Mouse (Mus musculus) embryo, embryonic 9.5 days (tissue): ENCODE data around the gene Ush2a.

Experiments
- DNase-seq: peaks from one replicate; pipeline ENCODE4 v3.0.0-alpha.2; 2017; ENCODE audit errors: extremely low spot score

Ush2a gene

DNA sequence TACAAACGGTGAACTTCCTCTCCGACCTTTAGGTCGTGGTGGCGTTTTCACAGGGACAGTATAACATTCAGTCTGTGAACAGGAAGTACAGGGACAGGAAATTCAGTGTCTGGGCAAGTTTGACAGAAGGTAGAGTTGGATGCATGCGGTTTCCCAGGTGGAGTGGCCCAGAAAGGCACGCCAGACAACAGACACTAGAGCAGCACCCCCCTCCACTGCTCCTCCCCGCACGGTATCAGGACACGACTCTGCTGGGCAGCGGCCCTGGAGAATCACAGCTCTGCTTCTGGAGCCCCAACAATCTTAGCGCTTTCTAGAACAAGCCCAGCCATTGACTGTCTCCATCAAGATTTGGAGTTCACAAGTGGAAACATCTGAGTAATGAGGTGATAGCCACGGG lies 406.7 kb downstream of the Ush2a start:
- no peak for DNase-seq

DNA sequence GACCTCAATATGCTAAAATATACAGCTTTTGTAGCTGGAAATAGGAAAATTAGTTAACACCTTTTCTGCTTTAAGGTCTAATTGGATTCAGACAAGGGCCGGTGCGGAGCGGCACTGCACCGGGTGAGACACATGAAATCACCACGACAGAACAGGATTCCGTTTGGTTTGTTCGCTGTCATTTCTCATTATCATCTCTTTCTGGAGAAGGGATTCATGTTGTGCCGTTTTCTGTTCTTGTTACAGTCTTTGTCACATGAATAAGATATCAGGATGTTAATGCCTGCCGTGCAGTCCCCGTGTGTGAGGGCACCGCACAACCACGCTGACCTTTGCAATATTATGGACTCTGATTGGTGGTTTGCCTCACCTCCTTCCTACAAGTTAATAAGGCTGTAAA lies 411.0 kb downstream of the Ush2a start:
- no peak for DNase-seq

DNA sequence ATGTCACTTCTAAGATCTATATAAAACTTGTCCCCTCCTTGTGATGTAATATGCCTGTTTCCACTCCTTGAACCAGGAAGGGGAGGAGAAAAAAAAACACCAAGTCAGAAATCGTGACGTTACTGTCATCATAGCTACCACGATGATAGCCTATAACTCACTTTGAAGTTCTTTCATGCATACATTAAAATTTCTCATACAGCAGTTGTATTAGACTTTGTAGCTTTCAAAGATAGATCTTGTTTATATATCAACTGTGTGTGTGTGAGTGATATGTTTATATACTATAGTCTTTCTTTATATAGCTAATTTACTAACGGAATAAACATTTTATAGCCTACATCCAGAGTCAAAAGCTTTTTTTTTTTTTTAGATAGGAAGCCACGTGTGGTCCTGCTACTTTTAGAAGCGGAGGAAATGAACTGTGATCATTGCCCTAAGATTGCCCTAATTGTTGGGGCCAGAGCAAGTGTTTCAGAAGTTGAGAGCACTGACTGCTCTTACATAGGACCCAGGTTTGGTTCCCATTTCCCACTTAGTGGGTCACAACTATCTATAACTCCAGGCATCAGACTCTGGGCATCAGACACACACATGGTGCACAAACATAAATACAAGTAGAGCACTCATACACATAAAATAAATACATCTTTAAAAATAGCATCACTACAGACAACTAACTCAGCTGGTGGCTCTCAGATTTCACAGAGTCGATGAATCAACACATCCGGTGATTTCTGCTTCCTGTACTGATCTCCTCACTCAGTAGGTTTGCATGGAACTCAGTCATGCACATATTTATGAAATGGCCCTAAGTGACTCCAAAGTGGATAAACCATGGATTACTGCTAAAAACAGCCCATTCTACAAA lies 413.1 kb downstream of the Ush2a start:
- no peak for DNase-seq

DNA sequence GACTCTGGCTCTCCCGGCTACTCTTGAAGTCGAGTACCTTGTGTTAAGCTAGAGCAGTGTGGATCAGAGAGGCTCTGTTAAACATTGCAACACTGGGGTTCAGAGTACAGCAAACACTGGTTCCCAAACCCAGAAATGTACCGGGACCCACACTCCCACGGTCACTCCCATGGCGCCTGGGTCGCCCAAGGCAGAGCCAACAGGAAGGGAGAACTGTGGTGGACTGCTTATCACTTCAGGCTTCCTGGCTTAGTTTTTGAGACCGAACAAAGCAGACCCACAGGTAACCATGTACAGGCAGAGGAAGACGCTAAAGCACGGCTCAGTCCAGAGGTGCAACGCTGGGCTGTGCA lies 413.7 kb downstream of the Ush2a start:
- DNase-seq: no peak

DNA sequence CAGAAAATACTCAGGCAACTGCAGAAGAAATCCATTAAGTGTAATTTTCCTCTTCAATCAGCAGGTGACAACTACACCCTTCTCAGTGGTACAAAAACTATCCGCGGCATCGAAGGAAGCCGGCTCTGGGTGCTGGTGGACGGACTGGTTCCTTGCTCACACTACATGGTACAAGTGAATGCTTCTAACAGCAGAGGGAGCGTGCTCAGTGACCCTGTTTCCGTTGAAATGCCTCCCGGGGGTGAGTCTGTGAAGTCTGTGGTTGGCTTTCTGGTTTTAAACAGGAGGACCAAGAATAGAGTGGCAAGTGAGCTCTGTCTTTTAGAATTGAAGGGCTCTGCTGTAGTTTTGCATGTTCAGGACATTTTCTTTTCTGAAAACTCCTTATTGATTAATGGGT lies 416.4 kb downstream of the Ush2a start:
- peak; percentile 6 for DNase-seq

DNA sequence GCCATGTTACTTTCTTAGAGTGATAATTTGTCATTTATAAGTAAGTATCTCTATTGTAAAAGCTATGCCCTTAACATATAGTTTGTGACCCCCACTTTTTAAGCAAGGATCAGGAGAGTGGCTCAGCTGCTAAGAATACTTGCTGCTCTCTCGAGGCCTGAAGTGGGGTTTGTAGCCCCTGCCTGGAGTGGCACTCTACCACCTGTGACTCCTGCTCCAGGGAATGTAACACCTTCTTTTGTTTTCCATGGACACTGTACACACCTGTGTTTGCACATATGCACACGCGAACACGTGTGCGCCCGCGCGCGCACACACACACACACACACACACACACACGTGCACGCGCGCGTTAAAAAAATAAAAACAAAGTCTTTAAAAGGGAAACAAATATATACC lies 424.5 kb downstream of the Ush2a start:
- DNase-seq: no peak

DNA sequence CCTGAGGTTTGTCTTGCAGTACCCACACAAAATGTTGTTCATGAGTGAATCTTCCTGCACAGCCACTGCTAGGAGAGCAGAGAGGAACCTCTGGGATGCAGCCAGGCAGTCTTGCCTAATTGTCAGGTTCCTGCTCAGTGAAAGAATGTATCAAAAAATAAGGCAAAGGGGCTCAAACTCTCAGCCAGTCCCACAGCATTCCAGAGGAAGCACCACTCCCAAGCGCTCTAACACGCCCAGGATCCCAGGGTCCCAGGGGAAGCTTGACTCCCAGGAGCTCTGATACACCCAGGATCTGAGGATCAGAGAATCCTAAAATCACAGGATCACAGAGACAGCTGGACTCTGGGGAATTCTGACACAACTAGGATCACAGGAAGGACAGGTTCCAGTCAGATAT lies 434.5 kb downstream of the Ush2a start:
- no peak for DNase-seq

DNA sequence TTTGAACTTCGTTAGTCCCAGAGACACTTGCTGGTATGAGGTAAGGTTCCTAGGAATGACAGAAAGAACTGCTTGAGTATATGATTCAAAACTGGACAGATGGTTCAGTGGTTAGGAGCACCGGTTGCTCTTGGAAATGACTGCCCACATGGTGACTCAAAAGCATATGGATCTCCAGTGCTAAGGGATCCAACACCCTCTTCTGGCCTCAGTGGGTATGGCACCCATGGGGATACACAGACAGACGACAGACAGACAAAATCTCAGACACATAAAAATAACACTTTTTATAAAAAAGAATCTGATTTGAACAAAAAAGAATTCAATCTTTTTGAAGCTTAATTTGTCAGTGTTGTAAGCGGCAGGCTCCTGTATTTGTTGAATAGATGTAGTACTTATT lies 446.4 kb downstream of the Ush2a start:
- no peak for DNase-seq

DNA sequence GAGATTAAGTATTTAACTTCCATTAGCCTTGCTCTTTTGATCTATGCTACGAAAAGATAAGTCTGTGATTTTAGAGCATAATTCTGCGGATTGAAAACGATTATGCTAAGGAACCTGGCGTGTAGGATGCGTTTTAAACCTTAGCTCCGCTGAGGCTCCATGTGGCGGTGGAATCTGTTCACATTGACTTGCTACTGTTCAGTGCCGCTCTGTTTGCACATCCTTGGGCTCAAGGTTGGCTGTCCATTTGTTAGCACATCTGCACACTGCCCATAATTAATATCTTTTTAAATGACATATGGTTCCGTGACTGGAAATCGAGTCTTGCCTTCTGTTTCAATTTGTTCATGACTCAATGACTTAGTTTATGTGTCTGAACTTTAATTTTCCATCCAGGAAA lies 446.9 kb downstream of the Ush2a start:
- no peak for DNase-seq

DNA sequence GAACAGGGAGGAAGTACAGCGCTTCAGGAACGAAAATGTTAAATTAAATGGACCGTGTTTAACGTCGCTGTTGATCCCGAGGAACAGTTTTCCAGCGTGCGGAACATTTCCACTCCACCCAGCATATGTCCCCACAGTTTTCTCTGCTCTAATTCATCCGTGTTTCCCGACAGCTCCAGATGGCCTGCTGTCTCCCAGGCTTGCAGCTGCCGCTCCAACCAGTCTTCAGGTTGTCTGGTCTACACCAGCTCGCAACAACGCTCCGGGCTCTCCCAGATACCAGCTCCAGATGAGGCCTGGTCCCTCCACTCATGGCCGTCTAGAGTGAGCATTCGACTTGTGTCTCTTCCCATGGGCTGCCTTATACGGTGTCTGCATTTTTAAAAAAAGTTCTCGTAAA lies 452.3 kb downstream of the Ush2a start:
- no peak for DNase-seq

DNA sequence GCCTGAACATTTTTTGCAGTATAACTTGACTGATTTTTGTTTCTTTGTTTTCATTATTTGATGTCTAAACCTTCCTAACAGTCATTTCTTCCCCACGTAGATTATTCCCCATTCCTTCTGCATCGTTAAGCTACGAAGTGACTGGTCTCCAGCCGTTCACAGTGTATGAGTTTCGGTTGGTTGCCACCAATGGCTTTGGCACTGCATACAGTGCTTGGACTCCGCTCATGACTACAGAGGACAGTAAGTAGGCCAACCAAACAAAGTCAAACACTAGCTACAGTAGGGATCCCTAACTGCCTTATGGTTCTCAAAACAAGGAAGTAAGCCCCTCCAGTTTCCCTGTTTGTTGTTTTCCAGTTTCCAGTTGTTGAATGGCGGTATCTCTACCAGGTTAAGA lies 453.1 kb downstream of the Ush2a start:
- DNase-seq: no peak

DNA sequence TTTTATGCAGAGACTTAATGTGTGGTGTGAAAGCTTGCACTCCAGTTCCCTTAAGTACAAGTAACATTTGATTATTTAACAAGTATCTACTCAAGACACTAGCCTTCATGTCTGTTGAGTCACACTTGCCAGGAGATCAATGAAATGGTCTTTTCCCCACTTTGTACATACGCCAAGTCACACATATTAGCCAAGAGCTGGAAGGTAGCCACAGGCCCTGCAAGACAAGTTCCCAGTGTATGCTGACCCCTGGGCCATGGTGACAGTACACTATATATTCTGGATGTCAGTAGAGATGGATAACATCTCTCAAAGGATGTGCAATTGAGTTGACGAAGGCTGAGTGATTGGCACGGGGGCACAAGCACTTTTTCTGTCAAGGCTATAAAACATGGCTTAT lies 455.1 kb downstream of the Ush2a start:
- DNase-seq: no peak

DNA sequence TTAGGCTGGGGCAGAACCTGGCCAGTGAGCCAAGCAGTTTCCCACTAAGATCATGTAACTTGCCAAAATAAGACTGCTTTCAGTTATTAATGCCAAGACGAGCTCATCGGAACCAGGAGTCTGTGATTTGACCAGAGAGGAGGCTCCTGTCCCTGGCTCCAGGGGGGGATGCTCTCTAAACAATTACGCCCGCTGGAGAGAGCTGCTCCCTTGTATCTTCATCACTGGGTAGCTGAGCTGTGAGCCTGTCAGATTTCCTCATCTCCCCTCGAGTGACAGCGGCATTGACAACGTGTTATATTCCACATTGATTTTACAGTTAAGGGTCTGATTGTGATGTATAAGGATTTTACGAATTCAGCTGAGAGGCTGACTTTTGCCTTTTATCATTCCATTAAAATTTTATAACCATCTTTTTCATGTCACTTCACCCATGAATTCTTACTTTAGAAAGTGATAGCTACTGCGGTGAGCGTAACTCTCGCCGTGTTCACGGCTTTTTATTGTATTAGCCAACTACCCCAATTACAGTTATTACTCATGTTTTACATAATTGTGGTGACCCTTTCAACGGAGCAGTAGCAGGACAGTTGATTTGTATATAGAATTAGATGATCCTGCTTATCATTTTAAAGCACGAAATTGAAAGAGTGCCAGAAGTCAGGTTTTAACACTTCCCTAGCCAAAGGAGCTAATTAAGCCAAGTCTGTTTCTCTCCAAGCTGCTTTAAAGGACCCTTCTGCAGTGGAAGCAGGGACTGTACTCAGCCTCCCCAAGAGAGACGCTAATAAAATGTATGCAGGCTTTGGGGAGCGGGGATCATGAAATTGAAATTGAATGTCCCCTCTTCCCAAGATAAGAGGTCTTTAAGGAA lies 463.5 kb downstream of the Ush2a start:
- no peak for DNase-seq

DNA sequence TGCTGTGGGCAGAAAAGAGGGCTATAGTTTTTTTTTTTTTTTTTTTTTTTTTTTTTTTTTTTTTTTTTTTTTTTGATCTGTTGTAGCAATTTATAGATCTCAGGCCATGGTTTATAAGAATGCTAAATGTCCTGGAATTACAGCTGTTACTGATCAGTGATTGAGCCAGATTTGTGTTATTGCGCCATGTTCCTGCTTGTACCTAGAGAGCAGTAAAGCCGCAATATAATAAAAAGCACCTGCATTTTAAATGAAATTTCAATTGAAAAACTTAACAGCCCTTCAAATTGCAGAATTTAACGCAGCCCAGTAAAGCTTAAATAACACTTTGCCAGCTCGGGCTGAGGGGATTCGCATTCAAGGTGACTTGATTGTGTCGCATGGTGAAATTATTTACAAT lies 465.1 kb downstream of the Ush2a start:
- no peak for DNase-seq

DNA sequence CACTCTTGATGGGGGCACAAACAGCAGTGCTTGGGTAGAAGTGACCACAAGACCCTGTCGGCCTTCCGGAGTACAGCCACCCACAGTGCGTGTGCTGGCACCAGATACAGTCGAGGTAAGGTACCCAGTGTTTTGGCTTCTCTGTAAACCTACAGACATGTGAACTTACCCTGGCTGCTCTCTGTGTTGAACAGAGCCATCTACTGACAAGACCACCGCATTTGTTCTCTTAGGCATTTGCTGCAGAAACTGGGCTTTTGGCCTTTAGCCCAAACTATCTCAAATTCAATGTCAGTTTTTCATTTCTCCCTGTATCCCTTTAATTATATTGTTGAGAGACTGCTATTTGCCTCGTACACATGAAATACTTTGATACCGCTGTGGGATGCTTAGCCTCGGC lies 466.8 kb downstream of the Ush2a start:
- no peak for DNase-seq

DNA sequence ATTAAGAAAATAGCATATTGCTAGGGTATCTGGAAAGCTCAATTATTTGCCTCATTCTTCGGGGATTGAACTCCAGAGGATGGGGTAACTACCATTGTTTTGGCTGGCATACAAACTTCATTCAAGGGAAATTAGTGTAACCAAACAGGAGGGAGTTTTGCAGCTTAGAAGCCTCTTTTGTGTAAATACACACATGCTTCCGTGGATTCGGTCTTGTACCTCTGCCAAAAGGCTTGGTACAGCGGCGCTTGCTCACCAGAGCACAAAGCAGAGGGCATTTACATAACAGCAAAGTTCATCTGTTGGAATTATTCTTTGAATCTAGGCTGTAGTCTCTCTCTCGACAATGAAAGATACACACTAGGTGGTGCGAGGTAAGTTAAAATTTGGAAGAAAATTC lies 467.4 kb downstream of the Ush2a start:
- DNase-seq: no peak

DNA sequence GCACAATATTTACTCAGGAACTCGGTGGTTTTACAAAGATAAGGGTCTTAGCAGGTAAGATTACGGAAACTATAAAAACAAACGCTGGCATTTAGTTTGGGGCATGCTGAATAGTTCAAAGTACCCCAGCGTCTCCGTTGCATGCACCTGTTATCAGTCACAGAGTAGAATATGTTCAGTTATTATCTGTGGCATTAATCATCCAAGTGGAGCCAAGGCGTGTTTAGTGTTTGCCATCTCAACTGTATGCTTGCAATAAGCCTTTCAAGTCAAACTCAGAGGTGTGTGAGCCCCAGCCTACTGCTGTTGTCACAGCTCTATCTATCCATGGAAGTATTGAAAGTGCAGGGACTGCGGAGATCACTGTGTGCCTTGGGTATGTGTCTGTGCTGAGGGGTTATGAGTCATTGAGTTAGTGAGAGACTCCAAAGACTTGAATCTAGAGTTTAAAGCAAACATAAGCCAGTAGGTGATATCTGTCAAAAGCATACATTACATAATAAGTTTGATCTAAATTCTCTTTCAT lies 473.0 kb downstream of the Ush2a start:
- no peak for DNase-seq

DNA sequence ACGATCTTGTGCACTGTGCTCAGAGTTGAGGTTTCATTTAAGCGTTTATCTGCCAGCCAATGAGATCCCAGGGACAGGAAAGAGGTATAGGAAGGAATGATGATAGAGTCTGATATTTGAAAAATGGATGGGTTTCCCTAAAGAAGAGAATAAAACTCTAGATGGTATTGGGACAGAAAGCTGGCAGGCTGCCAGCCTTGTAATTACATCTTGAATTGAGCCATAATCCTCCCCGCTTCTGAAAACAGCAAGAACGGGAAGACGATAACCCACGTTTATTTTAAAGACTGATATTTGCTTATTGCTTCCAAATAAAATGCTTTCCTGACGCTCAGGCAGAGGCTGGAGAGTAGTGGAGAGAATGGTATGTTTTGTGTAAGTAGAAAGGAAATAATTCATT lies 481.1 kb downstream of the Ush2a start:
- DNase-seq: no peak

DNA sequence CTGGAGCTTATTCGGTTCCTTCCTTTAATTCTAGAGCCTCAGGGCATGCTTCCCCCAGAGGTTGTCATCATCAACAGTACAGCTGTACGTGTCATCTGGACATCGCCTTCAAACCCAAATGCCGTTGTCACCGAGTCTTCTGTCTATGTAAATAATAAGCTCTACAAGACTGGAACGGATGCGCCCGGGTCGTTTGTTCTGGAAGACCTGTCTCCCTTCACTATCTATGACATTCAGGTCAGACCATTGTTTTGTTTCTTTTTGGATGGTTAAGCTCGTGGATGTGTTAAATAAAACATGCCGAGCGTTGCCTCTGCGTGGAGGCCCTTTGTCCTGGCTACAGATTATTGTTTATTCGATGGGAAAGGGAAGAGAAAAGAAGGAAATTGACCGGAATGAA lies 493.2 kb downstream of the Ush2a start:
- no peak for DNase-seq

DNA sequence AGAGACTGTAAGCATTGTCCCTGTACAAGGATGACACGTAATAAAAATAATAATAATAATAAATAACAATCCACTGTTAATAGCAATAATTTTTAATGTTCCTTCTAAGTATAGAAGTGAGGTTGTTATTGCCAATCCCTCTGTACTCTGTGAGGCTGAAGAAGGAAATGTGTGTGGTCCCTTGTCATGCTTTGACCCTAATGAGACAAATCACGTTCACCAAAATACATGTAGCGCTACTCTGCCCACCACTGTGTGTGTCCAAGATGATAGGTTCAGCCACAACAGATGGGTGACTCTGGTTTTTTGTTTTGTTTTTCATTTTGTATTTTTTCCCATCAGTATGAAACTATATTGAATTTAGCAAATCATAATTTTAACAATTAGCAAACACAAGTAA lies 498.7 kb downstream of the Ush2a start:
- DNase-seq: no peak

DNA sequence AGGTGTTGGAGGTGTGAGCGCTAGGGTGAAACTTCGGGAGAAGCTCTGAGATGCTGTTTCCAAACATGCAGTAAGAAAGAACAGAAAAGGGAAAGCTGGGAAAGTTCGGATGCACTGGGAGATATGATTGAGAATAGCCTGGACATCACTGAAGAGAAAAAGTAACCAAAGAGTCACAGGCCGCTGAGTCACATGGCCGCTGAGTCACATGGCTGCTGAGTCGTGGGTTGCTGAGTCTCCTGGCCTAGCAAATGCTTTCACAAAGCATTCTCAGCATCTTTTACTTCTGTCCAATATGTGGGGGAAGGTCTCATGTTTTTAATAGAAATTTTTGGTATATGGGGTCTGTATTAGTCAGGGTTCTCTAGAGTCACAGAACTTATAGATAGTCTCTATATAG lies 500.6 kb downstream of the Ush2a start:
- DNase-seq: no peak

DNA sequence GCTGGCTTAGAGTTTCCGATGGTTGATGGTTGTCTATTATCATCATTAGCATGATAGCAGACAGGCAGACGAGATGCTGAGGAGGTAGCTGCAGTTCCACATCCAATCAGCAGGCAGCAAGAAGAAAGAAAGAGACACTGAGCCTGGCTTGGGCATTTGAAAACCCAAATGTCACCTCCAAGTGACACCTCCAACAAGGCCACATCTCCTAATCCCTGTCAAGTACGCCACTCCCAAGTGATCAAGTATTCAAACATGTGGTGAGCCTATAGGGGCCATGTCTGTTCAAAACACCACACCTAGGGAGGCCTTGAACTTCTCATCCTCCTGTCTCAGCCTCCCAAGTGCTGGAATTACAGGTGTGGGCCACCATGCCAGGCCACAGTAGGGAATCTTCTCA lies 501.9 kb downstream of the Ush2a start:
- no peak for DNase-seq

DNA sequence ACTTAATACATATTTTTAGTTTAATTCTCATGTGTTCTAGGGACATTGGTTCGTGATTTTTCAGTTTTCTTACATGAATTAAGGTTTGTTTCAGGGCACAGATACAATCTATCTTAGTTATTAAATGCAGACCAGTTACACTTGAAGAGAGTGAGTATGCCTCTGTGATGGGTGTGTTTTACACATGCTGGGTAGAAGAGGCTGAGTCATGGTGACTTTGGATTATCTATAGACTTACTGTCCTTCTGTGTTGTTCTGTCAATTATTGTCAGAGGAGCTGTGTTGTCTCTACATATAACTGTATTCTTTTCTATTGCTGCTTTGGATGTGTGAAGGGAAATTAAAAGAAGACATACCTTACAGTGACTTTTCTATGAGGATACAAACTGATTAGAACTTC lies 509.0 kb downstream of the Ush2a start:
- no peak for DNase-seq
